Mouse (Mus musculus) heart, embryonic 14.5 days (tissue): ENCODE results near the gene Igf1r. TPM values are rescaled to one million over a fixed set of nuclear protein-coding genes. Genes with fewer than 3 reads are reported as not detected.
A peak's percentile ranks its signal among the peaks of the same experiment; 100 is the strongest.

Experiments used
- ATAC-seq: fragments of 200-750 bp; cut with Nextera tagmentation; 2 replicates; pipeline ENCODE4 v1.8.0; 2017; ENCODE audit warnings: low read depth, moderate TSS enrichment; ENCODE audit not compliant: insufficient number of reproducible peaks, insufficient read depth, low FRiP score
- H3K27ac ChIP-seq, 2 experiments: fragments of 200-500 bp in 1 of 2; fragments of 300-500 bp in 1 of 2; sonication (generic) in 1 of 2; replicated peaks in 1 of 2; 2 replicates each; pipeline ENCODE4 v1.5.1; 2012 to 2014; ENCODE audit warnings: low read depth in 2 of 2, low read length in 2 of 2, control low read depth in 1 of 2, mild to moderate bottlenecking in 1 of 2, mixed read lengths in 1 of 2; ENCODE audit not compliant: control insufficient read depth in 1 of 2, insufficient read depth in 1 of 2
- H3K27me3 ChIP-seq: fragments of 300-500 bp; sonication (generic); 2 replicates; pipeline ENCODE4 v1.6.1; 2014; ENCODE audit warnings: mild to moderate bottlenecking, low read length, control low read depth; ENCODE audit not compliant: control insufficient read depth, insufficient read depth
- H3K36me3 ChIP-seq: fragments of 300-500 bp; sonication (generic); 2 replicates; pipeline ENCODE4 v1.6.1; 2014; ENCODE audit warnings: mild to moderate bottlenecking, control low read depth, low read length, mixed read lengths; ENCODE audit not compliant: control insufficient read depth, insufficient read depth
- H3K4me1 ChIP-seq, 2 experiments: fragments of 200-500 bp in 1 of 2; fragments of 300-500 bp in 1 of 2; sonication (generic) in 1 of 2; 2 replicates each; pipeline ENCODE4 v1.6.1; 2012 to 2014; ENCODE audit warnings: low read length in 2 of 2, control low read depth in 1 of 2, mixed read lengths in 1 of 2; ENCODE audit not compliant: control insufficient read depth in 2 of 2, insufficient read depth in 2 of 2
- H3K4me2 ChIP-seq: fragments of 300-500 bp; sonication (generic); 2 replicates; pipeline ENCODE4 v1.6.1; 2014; ENCODE audit warnings: mild to moderate bottlenecking, low read length
- H3K4me3 ChIP-seq, 2 experiments: fragments of 200-500 bp in 1 of 2; fragments of 300-500 bp in 1 of 2; sonication (generic) in 1 of 2; 2 replicates each; pipeline ENCODE4 v1.5.1; 2012 to 2014; ENCODE audit warnings: low read length in 2 of 2, mild to moderate bottlenecking in 2 of 2, control low read depth in 1 of 2, low read depth in 1 of 2, moderate library complexity in 1 of 2; ENCODE audit not compliant: control insufficient read depth in 1 of 2, insufficient read depth in 1 of 2
- H3K9ac ChIP-seq: fragments of 300-500 bp; sonication (generic); 2 replicates; pipeline ENCODE4 v1.6.1; 2014; ENCODE audit warnings: mild to moderate bottlenecking, low read length
- H3K9me3 ChIP-seq: fragments of 300-500 bp; sonication (generic); 2 replicates; pipeline ENCODE4 v1.6.1; 2016; ENCODE audit warnings: low read length, control low read depth; ENCODE audit not compliant: control insufficient read depth
- WGBS: fragments of 180-500 bp; shearing (Covaris S2); extraction: QIAGEN DNeasy Blood & Tissue Kit; methylation state at CpG from one replicate; pipeline ENCODE4 v1.1.7; 2014; 5-methylcytosine and 5-hydroxymethylcytosine counted together
- polyA plus RNA-seq: library from polyadenylated mRNA; unstranded; fragments of >200 nt; fragmentation: Nextera tagmentation; extraction: Ambion mirVana; gene quantifications from 2 replicates; pipeline ENCODE4 v1.2.1, GENCODE M21; 2014

Igf1r gene
- polyA plus RNA-seq, 1 experiment from 2014 or later, result 16.6 TPM

GRCm38 (mm10) chr7:68009635-68010034 lies 57.0 kb downstream of the Igf1r start:
- Histone ChIP-seq H3K27ac (peak overlapping the region; percentile 95 to 96), H3K4me3 (no peak overlapping the region), H3K4me1 (peaks cover 38 to 68% of the 10 kb centered on the region in 2 experiments), H3K9me3 (no peaks in the 10 kb centered on the region), H3K27me3 (no peaks in the 10 kb centered on the region), H3K4me2 (peak overlapping the region; percentile 17; the same call in 1 of the 2 replicates), H3K36me3 (peaks cover 25% of the 10 kb centered on the region), H3K9ac (peak overlapping the region; percentile 54)
- WGBS, result 50% methylated on average over 8 of the region's 8 CpGs
- no peak for ATAC-seq

- peaks cover 38 to 70% of the 10 kb centered on the region in 2 experiments for H3K4me1 ChIP-seq
- H3K36me3 ChIP-seq, result peaks cover 20% of the 10 kb centered on the region
- H3K4me3 ChIP-seq, result no peak overlapping the region
- peak overlapping the region; percentile 17 for H3K4me2 ChIP-seq
- H3K9ac ChIP-seq, result peak overlapping the region; percentile 54
- ATAC-seq, result peak; percentile 84
- H3K27ac ChIP-seq, result peak overlapping the region; percentile 95 to 96
- 27% methylated on average over 7 of the region's 7 CpGs for WGBS
- H3K9me3 ChIP-seq, result no peaks in the 10 kb centered on the region
- no peaks in the 10 kb centered on the region for H3K27me3 ChIP-seq
Observed at GRCm38 (mm10) chr7:68010168-68010567, 57.5 kb downstream of the Igf1r start.

GRCm38 (mm10) chr7:68010802-68011201 lies 58.2 kb downstream of the Igf1r start:
- peaks cover 38 to 70% of the 10 kb centered on the region in 2 experiments for H3K4me1 ChIP-seq
- H3K4me2 ChIP-seq, result peak overlapping the region; percentile 17; the same call in 1 of the 2 replicates
- peak overlapping the region; percentile 95 to 96 for H3K27ac ChIP-seq
- H3K4me3 ChIP-seq, result no peak overlapping the region
- WGBS, result 30% methylated on average over 3 of the region's 3 CpGs
- H3K9ac ChIP-seq, result no peak overlapping the region
- peaks cover 1% of the 10 kb centered on the region for H3K9me3 ChIP-seq
- H3K36me3 ChIP-seq, result peaks cover 19% of the 10 kb centered on the region
- ATAC-seq, result no peak
- no peaks in the 10 kb centered on the region for H3K27me3 ChIP-seq

DNA sequence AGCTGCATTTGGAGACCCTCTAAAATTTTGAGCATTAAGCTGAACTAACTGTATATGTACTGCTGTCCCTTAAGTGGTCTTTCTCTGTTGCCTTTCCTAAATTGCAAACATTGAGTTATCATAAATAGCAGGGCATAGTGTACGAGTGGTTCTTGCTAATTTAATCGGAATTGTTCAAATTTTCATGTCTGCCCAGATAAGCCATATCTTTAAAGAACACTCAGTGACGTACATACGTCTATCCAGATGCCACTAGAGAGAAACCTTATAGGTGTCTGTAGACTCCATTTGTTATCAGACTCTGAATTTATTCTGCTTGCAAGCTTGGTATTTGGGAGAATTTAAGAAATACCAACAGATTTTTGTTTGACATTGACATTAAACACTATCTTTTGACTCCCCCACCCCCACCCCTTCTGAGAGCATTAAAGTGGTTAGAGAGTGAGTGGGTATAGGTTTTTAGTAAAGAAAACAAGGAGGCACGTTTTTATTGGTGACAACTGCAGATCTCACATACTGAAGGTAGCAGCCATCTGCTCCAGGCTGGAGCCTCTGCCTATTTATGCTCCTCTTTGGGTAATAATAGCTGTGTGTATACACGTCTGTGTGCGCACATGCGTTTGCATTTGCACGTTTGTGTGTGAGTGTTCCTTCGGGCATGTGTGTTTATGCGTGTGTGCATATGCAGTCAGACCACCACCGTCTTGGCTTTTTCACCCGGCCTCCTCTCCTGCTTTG lies 58.9 kb downstream of the Igf1r start:
- H3K4me2 ChIP-seq, result no peak overlapping the region
- peak overlapping the region; percentile 34 to 96 for H3K27ac ChIP-seq
- no peak overlapping the region for H3K4me3 ChIP-seq
- peaks cover 19% of the 10 kb centered on the region for H3K36me3 ChIP-seq
- H3K4me1 ChIP-seq, result peaks cover 34 to 64% of the 10 kb centered on the region in 2 experiments
- peaks cover 4% of the 10 kb centered on the region for H3K9me3 ChIP-seq
- no peak for ATAC-seq
- WGBS, result 61% methylated on average over 13 of the region's 13 CpGs
- H3K9ac ChIP-seq, result no peak overlapping the region
- no peaks in the 10 kb centered on the region for H3K27me3 ChIP-seq

DNA sequence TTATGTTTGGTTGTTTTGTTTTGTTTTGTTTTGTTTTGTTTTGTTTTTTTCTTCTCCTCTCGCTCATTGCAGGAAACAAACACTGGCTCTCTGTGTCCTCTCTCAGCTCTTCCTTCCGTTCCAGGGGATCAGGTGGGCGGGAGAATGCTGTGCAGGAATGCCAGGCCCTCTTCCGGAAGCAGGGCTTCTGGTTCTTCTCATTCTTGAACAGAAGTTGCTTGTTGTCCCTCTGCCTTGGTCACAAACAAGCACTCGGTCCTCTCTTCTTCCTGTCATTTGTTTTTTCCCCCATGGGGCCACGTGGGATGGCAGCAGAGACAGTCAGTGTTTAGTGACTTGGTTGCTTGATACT lies 59.5 kb downstream of the Igf1r start:
- Histone ChIP-seq H3K36me3 (peaks cover 19% of the 10 kb centered on the region), H3K4me1 (peaks cover 33 to 64% of the 10 kb centered on the region in 2 experiments)

DNA sequence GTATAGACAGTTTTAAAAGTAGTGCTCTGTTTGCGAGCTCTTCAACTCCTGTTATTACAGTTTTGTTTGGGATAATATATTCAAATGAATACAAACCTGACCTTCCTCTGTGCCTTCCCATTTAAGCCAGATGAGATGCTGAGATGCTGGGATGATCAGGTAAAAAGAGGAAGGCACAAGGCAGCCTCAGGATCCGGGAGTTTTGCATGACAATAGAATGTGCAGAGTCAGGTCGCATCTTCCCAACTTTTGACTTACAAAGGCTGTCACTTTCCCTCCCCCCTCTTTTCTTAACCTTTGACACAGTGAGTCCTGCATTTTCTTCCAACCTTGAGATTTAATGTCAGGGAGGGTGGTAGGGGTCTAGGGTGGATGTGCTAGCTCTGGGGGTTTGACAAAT lies 61.9 kb downstream of the Igf1r start:
- H3K9ac ChIP-seq, result no peak overlapping the region
- H3K4me3 ChIP-seq, result no peak overlapping the region
- peaks cover 2% of the 10 kb centered on the region; the same call in 1 of the 2 replicates for H3K36me3 ChIP-seq
- H3K27ac ChIP-seq, result no peak overlapping the region
- peaks cover 34 to 74% of the 10 kb centered on the region in 2 experiments for H3K4me1 ChIP-seq
- H3K27me3 ChIP-seq, result no peaks in the 10 kb centered on the region
- no peak overlapping the region for H3K4me2 ChIP-seq
- 85% methylated on average over 3 of the region's 3 CpGs for WGBS
- no peak for ATAC-seq
- peaks cover 4% of the 10 kb centered on the region for H3K9me3 ChIP-seq

More for the DNA sequence above, 59.5 kb downstream of the Igf1r start:
- no peak for ATAC-seq
- Histone ChIP-seq H3K4me2 (no peak overlapping the region), H3K4me3 (no peak overlapping the region), H3K9ac (no peak overlapping the region; the same call in 1 of the 2 replicates), H3K27ac (peak overlapping the region; percentile 34 to 96), H3K9me3 (peaks cover 4% of the 10 kb centered on the region), H3K27me3 (no peaks in the 10 kb centered on the region)
- WGBS, result 7% methylated on average over 6 of the region's 6 CpGs

DNA sequence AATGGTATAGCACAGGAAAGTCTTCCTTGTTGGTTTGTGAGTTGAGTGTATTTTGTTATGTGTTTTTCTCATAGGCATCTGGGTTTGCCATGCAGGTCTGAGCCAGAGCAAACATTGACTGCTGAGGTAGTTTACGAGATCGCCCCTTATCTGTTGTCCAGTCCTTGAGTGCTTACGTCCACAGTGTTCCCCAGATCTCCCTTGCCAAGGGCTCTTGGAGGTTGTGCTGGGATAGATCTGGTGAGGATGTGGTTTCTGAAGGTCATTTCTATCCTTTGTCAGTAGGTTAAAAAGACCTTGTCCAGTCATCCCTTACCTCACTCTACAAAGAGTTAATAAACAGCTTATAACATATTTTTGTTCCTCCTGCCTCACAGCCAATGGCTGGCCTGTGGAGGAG lies 62.8 kb downstream of the Igf1r start:
- WGBS, result 75% methylated on average over 3 of the region's 3 CpGs
- Histone ChIP-seq H3K4me2 (no peak overlapping the region), H3K27ac (no peak overlapping the region; a peak in 1 of 4 replicates), H3K9me3 (peaks cover 4% of the 10 kb centered on the region), H3K4me3 (no peak overlapping the region), H3K9ac (no peak overlapping the region), H3K27me3 (no peaks in the 10 kb centered on the region), H3K36me3 (no peaks in the 10 kb centered on the region), H3K4me1 (peaks cover 30 to 73% of the 10 kb centered on the region in 2 experiments)
- ATAC-seq, result no peak
